Comparison of ENCODE assay signal across 9 mouse cellular contexts in genomic region chr2:167376160-167376564, GRCm38 (mm10). TPM values are rescaled to one million over a fixed set of nuclear protein-coding genes. Genes with fewer than 3 reads are reported as not detected.
DNase-seq lines count a peak whose midpoint lies in the region; TF ChIP-seq lines count a peak whose summit lies in the region.
"Had no signal": no experiment of that assay in that cellular context is flagged by ENCODE, and none has a peak within 500 bp of the region (broad histone marks: within the 10 kb centered on the region; RNA-seq: fewer than 3 reads in every experiment).

No protein-coding gene starts in this region.

- no peak; the same call in none of the 2 replicates for TF ChIP-seq RAD21 in CH12.LX (IDR thresholded peaks at IDR 0.05; ENCODE audit: low read depth, low read length)

- no peaks in the 10 kb centered on the region for H3K27me3 ChIP-seq in CH12.LX (replicated peaks)
- H3K27me3 ChIP-seq: limb, embryonic 12.5 days had no signal

- H3K9me3 ChIP-seq in CH12.LX (replicated peaks; ENCODE audit: low read length) = no peaks in the 10 kb centered on the region
- H3K9me3 ChIP-seq: limb, embryonic 12.5 days had no signal

- H3K36me3 ChIP-seq in CH12.LX (replicated peaks in 1 of 2; ENCODE audit: control insufficient read depth in 1 of 2, insufficient read depth in 1 of 2, low read length in 1 of 2) = peaks cover 0 to 27% of the 10 kb centered on the region in 2 experiments
- H3K36me3 ChIP-seq: limb, embryonic 12.5 days had no signal

- no peaks in the 10 kb centered on the region for H3K79me2 ChIP-seq in CH12.LX (replicated peaks; ENCODE audit: control insufficient read depth, extremely low read depth, insufficient read depth, poor library complexity, severe bottlenecking)

- in situ Hi-C loops in CH12.LX (cut with MboI; ENCODE audit: low pct_ligation_motif_present, low pct_unique_long_range_greater_than_20kb, low sequenced_read_pairs) = no loop called here

- TF ChIP-seq POLR2A in CH12.LX (IDR thresholded peaks at IDR 0.05; ENCODE audit: low read depth, low read length) = peak; percentile 86

- TF ChIP-seq CTCF in CH12.LX (conservative IDR thresholded peaks at IDR 0.05 in 1 of 2, IDR thresholded peaks at IDR 0.05 in 1 of 2; ENCODE audit: low read depth in 2 of 2, low read length in 2 of 2) = peak in 1 of 2 experiments; percentile 32; a peak in 1 of 4 replicates

- DNase-seq in cerebellum, postnatal 14 days = peak; percentile 23 to 46
- no peak for DNase-seq in cerebellum, adult 9-10 months
- peak; percentile 99 for DNase-seq in CH12.LX (ENCODE audit: extremely low read depth)
- DNase-seq in gastrocnemius, postnatal 10 days = peak; percentile 40
- DNase-seq in left cerebral cortex, postnatal 25 days (ENCODE audit: low spot score in 2 of 2) = peak; percentile 30 to 69
- no peak for DNase-seq in thymus, adult 18-20 months
- DNase-seq in urinary bladder, postnatal 4 days (ENCODE audit: low spot score in 2 of 2) = no peak
- no peak for DNase-seq in ovary, postnatal 10 days (ENCODE audit: low spot score)

- peak overlapping the region; percentile 97 for H3K27ac ChIP-seq in CH12.LX (ENCODE audit: insufficient read depth, low read depth)
- H3K27ac ChIP-seq: limb, embryonic 12.5 days had no signal

- H3K4me2 ChIP-seq in CH12.LX (ENCODE audit: insufficient read depth, low read depth, poor library complexity, severe bottlenecking) = peak overlapping the region; percentile 70
- H3K4me2 ChIP-seq: limb, embryonic 12.5 days had no signal

- intact Hi-C loops in left cerebral cortex, postnatal 25 days (cut with DNase I) = no loop called here

- peaks cover 44 to 87% of the 10 kb centered on the region in 2 experiments for H3K4me1 ChIP-seq in CH12.LX (ENCODE audit: control insufficient read depth in 1 of 2, insufficient read depth in 2 of 2)

- dilution Hi-C loops in CH12.LX (cut with MboI; ENCODE audit: extremely low pct_ligation_motif_present, extremely low pct_unique_long_range_greater_than_20kb, low sequenced_read_pairs) = no loop called here

- peak; percentile 57 for TF ChIP-seq EP300 in CH12.LX (IDR thresholded peaks at IDR 0.05; ENCODE audit: low read length)

- H3K9ac ChIP-seq in CH12.LX (ENCODE audit: insufficient read depth, low read depth) = peak overlapping the region; percentile 79
- H3K9ac ChIP-seq: limb, embryonic 12.5 days had no signal

- H3K4me3 ChIP-seq in CH12.LX (replicated peaks in 1 of 3; ENCODE audit: low read depth in 2 of 3, low read length in 2 of 3, poor library complexity in 1 of 3) = peak overlapping the region; percentile 32 to 59 (median 50)
- H3K4me3 ChIP-seq: limb, embryonic 12.5 days had no signal

TF ChIP-seq in CH12.LX, 34 proteins besides CTCF, POLR2A, EP300 and RAD21:
- TF ChIP-seq USF1 (IDR thresholded peaks at IDR 0.05; ENCODE audit: low read depth, low read length) (peak; percentile 99), HCFC1 (IDR thresholded peaks at IDR 0.05; ENCODE audit: low read depth, low read length) (peak; percentile 80), USF2 (conservative IDR thresholded peaks at IDR 0.05; ENCODE audit: low read depth, low read length) (peak; percentile 98), MXI1 (IDR thresholded peaks at IDR 0.05; ENCODE audit: low read depth, low read length) (peak; percentile 90), TCF12 (IDR thresholded peaks at IDR 0.05; ENCODE audit: low read depth, low read length) (peak; percentile 90), SIN3A (IDR thresholded peaks at IDR 0.05; ENCODE audit: low read length) (peak; percentile 58; the same call in 1 of the 2 replicates), MEF2A (IDR thresholded peaks at IDR 0.05; ENCODE audit: borderline replicate concordance, low read depth, low read length) (peak; percentile 98), E2F4 (IDR thresholded peaks at IDR 0.05; ENCODE audit: insufficient replicate concordance, low read depth, low read length) (no peak), IRF4 (IDR thresholded peaks at IDR 0.05; ENCODE audit: low read depth, low read length) (peak; percentile 77), ETS1 (conservative IDR thresholded peaks at IDR 0.05; ENCODE audit: low read depth, low read length) (peak; percentile 93), JUN (IDR thresholded peaks at IDR 0.05; ENCODE audit: insufficient read depth, low read depth, low read length) (no peak), MAFK (IDR thresholded peaks at IDR 0.05; ENCODE audit: insufficient replicate concordance, low read length) (no peak), BHLHE40 (IDR thresholded peaks at IDR 0.05; ENCODE audit: low read depth, low read length) (peak; percentile 95), MAZ (IDR thresholded peaks at IDR 0.05; ENCODE audit: low read depth, low read length) (peak; percentile 66), NELFE (IDR thresholded peaks at IDR 0.05; ENCODE audit: low read depth, low read length) (peak; percentile 72), KAT2A (IDR thresholded peaks at IDR 0.05; ENCODE audit: insufficient replicate concordance, low read length) (0 out of 2 replicates have a peak, but pooled peaks have one; percentile 49), PAX5 (IDR thresholded peaks at IDR 0.05; ENCODE audit: low read length) (no peak), MAX (IDR thresholded peaks at IDR 0.05; ENCODE audit: low read length) (peak; percentile 99), SMC3 (IDR thresholded peaks at IDR 0.05; ENCODE audit: low read depth, low read length) (peak; percentile 17), ZNF384 (IDR thresholded peaks at IDR 0.05; ENCODE audit: low read depth, low read length) (no peak), MYC (IDR thresholded peaks at IDR 0.05; ENCODE audit: low read depth, low read length) (peak; percentile 70; the same call in 1 of the 2 replicates), RCOR1 (conservative IDR thresholded peaks at IDR 0.05; ENCODE audit: low read depth, low read length) (peak; percentile 10; the same call in 1 of the 2 replicates), NRF1 (IDR thresholded peaks at IDR 0.05; ENCODE audit: low read depth, low read length) (peak; percentile 37; the same call in 1 of the 2 replicates), CHD1 (IDR thresholded peaks at IDR 0.05; ENCODE audit: low read depth, low read length) (no peak), ZC3H11A (IDR thresholded peaks at IDR 0.05; ENCODE audit: low read depth, low read length) (no peak), POLR2AphosphoS2 (IDR thresholded peaks at IDR 0.05; ENCODE audit: low read depth, low read length) (no peak; the same call in 1 of the 2 replicates), GABPA (IDR thresholded peaks at IDR 0.05; ENCODE audit: insufficient replicate concordance, low read depth, low read length) (no peak), ZMIZ1 (IDR thresholded peaks at IDR 0.05; ENCODE audit: low read depth, low read length) (peak; percentile 68; the same call in 1 of the 2 replicates), ZKSCAN1 (IDR thresholded peaks at IDR 0.05; ENCODE audit: borderline replicate concordance, low read depth, low read length) (no peak), TBP (conservative IDR thresholded peaks at IDR 0.05; ENCODE audit: low read depth, low read length) (peak; percentile 67; the same call in 1 of the 2 replicates), JUND (conservative IDR thresholded peaks at IDR 0.05; ENCODE audit: low read depth, low read length) (0 out of 2 replicates have a peak, but pooled peaks have one; percentile 14), ELF1 (IDR thresholded peaks at IDR 0.05; ENCODE audit: low read depth, low read length) (peak; percentile 48; the same call in 1 of the 2 replicates), CHD2 (IDR thresholded peaks at IDR 0.05; ENCODE audit: low read length) (peak; percentile 50; the same call in 1 of the 2 replicates), UBTF (IDR thresholded peaks at IDR 0.05; ENCODE audit: low read depth, low read length) (no peak)

RNA-seq across cellular contexts. Expression of gene B4galt5, which starts 27.2 kb away (rescaled TPM):
- 12.5 and 14.4 TPM in 2 replicates for total RNA-seq in CH12.LX (2012; rRNA removed)
- total RNA-seq in CH12.LX (2014; rRNA removed) = 12.0 and 13.5 TPM in 2 replicates
- 17.6 and 22.4 TPM in 2 replicates for polyA plus RNA-seq in CH12.LX (2012; ENCODE audit: insufficient read length, low read depth)
- total RNA-seq in gastrocnemius, postnatal 10 days (2021) = 10 to 100 TPM; 21.1 to 26.0 TPM
- total RNA-seq in left cerebral cortex, postnatal 25 days (2021) = 10 to 100 TPM; 56.4 to 57.8 TPM

RNA-seq across cellular contexts. Expression of gene Slc9a8, which starts 45.4 kb away (rescaled TPM):
- total RNA-seq in CH12.LX (2012; rRNA removed) (21.2 and 26.0 TPM in 2 replicates), CH12.LX (2014; rRNA removed) (12.9 and 14.5 TPM in 2 replicates)
- 20.6 and 25.0 TPM in 2 replicates for polyA plus RNA-seq in CH12.LX (2012; ENCODE audit: insufficient read length, low read depth)
- total RNA-seq in gastrocnemius, postnatal 10 days (2021) = 10 to 100 TPM; 29.2 to 33.3 TPM
- total RNA-seq in left cerebral cortex, postnatal 25 days (2021) = 10 to 100 TPM; 24.7 to 31.0 TPM

Comparison
In these comparisons a context has a peak if more than half of its experiments do, and no peak if none do; other contexts are left out.
1. DNase-seq: peak in cerebellum, postnatal 14 days (2 of 2), CH12.LX (single experiment), gastrocnemius, postnatal 10 days (single experiment) and left cerebral cortex, postnatal 25 days (2 of 2); none in cerebellum, adult 9-10 months (single experiment), thymus, adult 18-20 months (0 of 2), urinary bladder, postnatal 4 days (0 of 2) and ovary, postnatal 10 days (single experiment).